Mouse (Mus musculus) lung, embryonic 14.5 days (tissue): ENCODE data around the gene Gcnt4. TPM values are rescaled to one million over a fixed set of nuclear protein-coding genes. Genes with fewer than 3 reads are reported as not detected.

Experiments
- ATAC-seq: fragments of 200-750 bp; cut with Nextera tagmentation; 2 replicates; pipeline ENCODE4 v1.8.0; 2017; ENCODE audit warnings: mild to moderate bottlenecking, moderate TSS enrichment, moderate library complexity; ENCODE audit not compliant: insufficient read depth
- DNase-seq: peaks from one replicate; pipeline ENCODE4 v3.0.0-alpha.2; 2015
- H3K27ac ChIP-seq: fragments of 300-500 bp; sonication (generic); 2 replicates; pipeline ENCODE4 v1.5.1; 2014; ENCODE audit warnings: low read depth, mild to moderate bottlenecking, moderate library complexity
- H3K27me3 ChIP-seq: fragments of 300-500 bp; sonication (generic); 2 replicates; pipeline ENCODE4 v1.6.1; 2014; ENCODE audit warnings: low read length, control low read depth; ENCODE audit not compliant: insufficient read depth
- H3K36me3 ChIP-seq: fragments of 300-500 bp; sonication (generic); 2 replicates; pipeline ENCODE4 v1.6.1; 2014; ENCODE audit warnings: control low read depth; ENCODE audit not compliant: insufficient read depth
- H3K4me1 ChIP-seq: fragments of 300-500 bp; sonication (generic); 2 replicates; pipeline ENCODE4 v1.6.1; 2014; ENCODE audit warnings: antibody characterized with exemption, control low read depth; ENCODE audit not compliant: insufficient read depth
- H3K4me2 ChIP-seq: fragments of 300-500 bp; sonication (generic); 2 replicates; pipeline ENCODE4 v1.6.1; 2014; ENCODE audit warnings: mild to moderate bottlenecking
- H3K4me3 ChIP-seq: fragments of 300-500 bp; sonication (generic); 2 replicates; pipeline ENCODE4 v1.5.1; 2014; ENCODE audit warnings: low read depth, low read length
- H3K9ac ChIP-seq: fragments of 300-500 bp; sonication (generic); 2 replicates; pipeline ENCODE4 v1.6.1; 2014
- H3K9me3 ChIP-seq: fragments of 300-500 bp; sonication (generic); 2 replicates; pipeline ENCODE4 v1.6.1; 2016; ENCODE audit warnings: low read depth, low read length, control low read depth
- CTCF ChIP-seq: IDR thresholded peaks from 2 replicates; pipeline ENCODE4 v1.5.1; 2016; ENCODE audit warnings: antibody characterized with exemption, low read depth
- WGBS: fragments of 180-500 bp; shearing (Covaris S2); extraction: QIAGEN DNeasy Blood & Tissue Kit; methylation state at CpG from one replicate; pipeline ENCODE4 v1.1.7; 2014; 5-methylcytosine and 5-hydroxymethylcytosine counted together
- polyA plus RNA-seq: library from polyadenylated mRNA; unstranded; fragments of >200 nt; fragmentation: Nextera tagmentation; extraction: Ambion mirVana; gene quantifications from 2 replicates; pipeline ENCODE4 v1.2.1, GENCODE M21; 2014

The Gcnt4 gene
- polyA plus RNA-seq, 1 experiment from 2014 or later = 0.13 TPM

DNA sequence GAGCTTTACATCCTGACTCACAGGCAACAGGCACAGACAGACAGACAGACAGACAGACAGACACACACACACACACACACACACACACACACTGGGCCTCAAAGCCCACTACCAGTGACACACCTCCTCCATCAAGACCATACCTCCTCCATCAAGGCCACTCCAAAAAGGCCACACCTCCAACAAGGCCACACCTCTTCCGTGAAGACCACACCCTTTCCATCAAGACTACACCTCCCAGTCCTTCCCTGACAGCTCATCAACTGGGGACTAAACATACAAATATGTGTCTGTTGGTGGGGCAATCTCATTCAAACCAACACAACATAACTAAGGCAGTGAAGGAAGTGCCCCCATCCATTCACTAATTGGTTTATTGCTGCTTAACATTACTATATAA is 72.6 kb downstream of the Gcnt4 start:
- 71% methylated on average over 1 of the region's 1 CpGs for WGBS
- no peak for ATAC-seq
- TF ChIP-seq CTCF = no peak
- no peaks in the 10 kb centered on the region for H3K27me3 ChIP-seq
- no peak overlapping the region for H3K4me3 ChIP-seq
- no peak overlapping the region for H3K4me2 ChIP-seq
- H3K9me3 ChIP-seq = no peaks in the 10 kb centered on the region
- no peak for DNase-seq
- no peaks in the 10 kb centered on the region for H3K36me3 ChIP-seq
- H3K4me1 ChIP-seq = no peaks in the 10 kb centered on the region
- H3K27ac ChIP-seq = no peak overlapping the region
- no peak overlapping the region for H3K9ac ChIP-seq

Other genes starting within 250 kb of the Gcnt4 start
- not detected in 2 replicates for gene Ankrd31, start 176.4 kb upstream of the Gcnt4 start, polyA plus RNA-seq
- not detected in 2 replicates for gene 1700029F12Rik, start 109.7 kb downstream of the Gcnt4 start, polyA plus RNA-seq
- 2.9 and 3.7 TPM in 2 replicates for gene Fam169a, start 142.6 kb downstream of the Gcnt4 start, polyA plus RNA-seq
- gene Gm6169, start 174.5 kb downstream of the Gcnt4 start, polyA plus RNA-seq = 3.1 and 4.6 TPM in 2 replicates
- gene Gfm2, start 213.2 kb downstream of the Gcnt4 start, polyA plus RNA-seq = 28.2 and 29.2 TPM in 2 replicates
- 71.5 and 72.8 TPM in 2 replicates for gene Nsa2, start 213.2 kb downstream of the Gcnt4 start, polyA plus RNA-seq